ENCODE assay signal across 16 mouse cellular contexts in genomic region chr5:33697534-33697933, GRCm38 (mm10). TPM values are rescaled to one million over a fixed set of nuclear protein-coding genes. Genes with fewer than 3 reads are reported as not detected.
DNase-seq lines count a peak whose midpoint lies in the region; ATAC-seq lines count a peak whose summit lies in the region.
"Had no signal": no experiment of that assay in that cellular context is flagged by ENCODE, and none has a peak within 500 bp of the region (broad histone marks: within the 10 kb centered on the region; RNA-seq: fewer than 3 reads in every experiment).

No protein-coding gene starts in this region.

- H3K4me2 ChIP-seq in lung, embryonic 16.5 days (ENCODE audit: low read depth, low read length): no peak overlapping the region
- 0 out of 2 replicates have a peak overlapping the region, but pooled peaks have one; percentile 22 for H3K4me2 ChIP-seq in forebrain, embryonic 12.5 days
- no peak overlapping the region for H3K4me2 ChIP-seq in limb, embryonic 12.5 days
- no peak overlapping the region for H3K4me2 ChIP-seq in stomach, embryonic 15.5 days
- H3K4me2 ChIP-seq: liver, embryonic 13.5 days had no signal

- peaks cover 66% of the 10 kb centered on the region for H3K4me1 ChIP-seq in lung, embryonic 16.5 days (replicated peaks; ENCODE audit: control insufficient read depth, insufficient read depth, low read length)
- H3K4me1 ChIP-seq in forebrain, embryonic 12.5 days: peaks cover 94% of the 10 kb centered on the region
- peaks cover 83% of the 10 kb centered on the region for H3K4me1 ChIP-seq in limb, embryonic 12.5 days (replicated peaks)
- peaks cover 62% of the 10 kb centered on the region for H3K4me1 ChIP-seq in stomach, embryonic 15.5 days

- peak overlapping the region; percentile 98 for H3K27ac ChIP-seq in lung, embryonic 16.5 days (ENCODE audit: low read length)
- peak overlapping the region; percentile 84 for H3K27ac ChIP-seq in forebrain, embryonic 12.5 days
- H3K27ac ChIP-seq in limb, embryonic 12.5 days: peak overlapping the region; percentile 67
- peak overlapping the region; percentile 91 for H3K27ac ChIP-seq in stomach, embryonic 15.5 days
- H3K27ac ChIP-seq: left cerebral cortex, adult 2 months; liver, embryonic 13.5 days had no signal

- ATAC-seq in lung, embryonic 16.5 days (ENCODE audit: low read depth): no peak
- ATAC-seq in forebrain, embryonic 12.5 days (ENCODE audit: low FRiP score): 0 out of 2 replicates have a peak, but pooled peaks have one; percentile 0
- no peak for ATAC-seq in limb, embryonic 12.5 days (ENCODE audit: insufficient number of reproducible peaks, insufficient read depth, low FRiP score, low TSS enrichment, low read depth)
- ATAC-seq in stomach, embryonic 15.5 days (ENCODE audit: insufficient read depth, low FRiP score, low read depth): no peak
- ATAC-seq: activated CD4-positive, CD25-positive, alpha-beta regulatory T cell, adult 4 months; intestine, postnatal 0 days had no signal

- H3K36me3 ChIP-seq in lung, embryonic 16.5 days (ENCODE audit: control insufficient read depth, insufficient read depth, low read length): no peaks in the 10 kb centered on the region
- no peaks in the 10 kb centered on the region for H3K36me3 ChIP-seq in forebrain, embryonic 12.5 days (replicated peaks)
- H3K36me3 ChIP-seq in limb, embryonic 12.5 days: no peaks in the 10 kb centered on the region
- H3K36me3 ChIP-seq in stomach, embryonic 15.5 days: no peaks in the 10 kb centered on the region
- H3K36me3 ChIP-seq: liver, embryonic 13.5 days had no signal

- no peaks in the 10 kb centered on the region for H3K9me3 ChIP-seq in lung, embryonic 16.5 days (ENCODE audit: control insufficient read depth, low read length)
- no peaks in the 10 kb centered on the region for H3K9me3 ChIP-seq in forebrain, embryonic 12.5 days
- no peaks in the 10 kb centered on the region for H3K9me3 ChIP-seq in limb, embryonic 12.5 days
- H3K9me3 ChIP-seq in stomach, embryonic 15.5 days: no peaks in the 10 kb centered on the region
- H3K9me3 ChIP-seq: liver, embryonic 13.5 days; megakaryocyte, embryonic 14.5 days had no signal

- H3K27me3 ChIP-seq in lung, embryonic 16.5 days (ENCODE audit: control insufficient read depth, insufficient read depth, low read depth, low read length): no peaks in the 10 kb centered on the region; the same call in 1 of the 2 replicates
- H3K27me3 ChIP-seq in forebrain, embryonic 12.5 days: peaks cover 84% of the 10 kb centered on the region
- H3K27me3 ChIP-seq in limb, embryonic 12.5 days: peaks cover 47% of the 10 kb centered on the region
- no peaks in the 10 kb centered on the region for H3K27me3 ChIP-seq in stomach, embryonic 15.5 days (replicated peaks)

- peak overlapping the region; percentile 53 for H3K9ac ChIP-seq in lung, embryonic 16.5 days (ENCODE audit: low read length)
- H3K9ac ChIP-seq in forebrain, embryonic 12.5 days: no peak overlapping the region
- no peak overlapping the region for H3K9ac ChIP-seq in limb, embryonic 12.5 days (replicated peaks)
- H3K9ac ChIP-seq in stomach, embryonic 15.5 days: no peak overlapping the region
- H3K9ac ChIP-seq: liver, embryonic 13.5 days had no signal

- H3K4me3 ChIP-seq in lung, embryonic 16.5 days (ENCODE audit: low read length): no peak overlapping the region
- H3K4me3 ChIP-seq in forebrain, embryonic 12.5 days (replicated peaks): no peak overlapping the region
- H3K4me3 ChIP-seq in limb, embryonic 12.5 days (replicated peaks): no peak overlapping the region
- H3K4me3 ChIP-seq in stomach, embryonic 15.5 days (replicated peaks): no peak overlapping the region
- H3K4me3 ChIP-seq: left cerebral cortex, adult 2 months; liver, embryonic 13.5 days; megakaryocyte, embryonic 14.5 days had no signal

- 52% methylated on average over 1 of the region's 1 CpGs for WGBS in lung, embryonic 16.5 days
- 8% methylated on average over 1 of the region's 1 CpGs for whole genome bisulfite sequencing in forebrain, embryonic 12.5 days
- WGBS in limb, embryonic 12.5 days: 61% methylated on average over 1 of the region's 1 CpGs
- 68% methylated on average over 1 of the region's 1 CpGs for WGBS in stomach, embryonic 15.5 days

- no peak for DNase-seq in lung, adult 18-20 months
- no peak for DNase-seq in urinary bladder, adult 2 months (ENCODE audit: low spot score)
- no peak for DNase-seq in natural killer cell, adult 2 months (ENCODE audit: low spot score in 2 of 2)
- no peak for DNase-seq in layer of hippocampus, adult 18-20 months (ENCODE audit: low spot score in 2 of 2)
- DNase-seq: cerebellum, adult 11 months; embryo, embryonic 11 days; heart, postnatal 10 days; liver, embryonic 13.5 days had no signal

RNA-seq across cellular contexts. Expression of gene Fgfr3, which starts 23.9 kb away (rescaled TPM):
- polyA plus RNA-seq in lung, embryonic 16.5 days (2015; fragmentation: Nextera tagmentation; extraction: Ambion mirVana): 64.4 and 67.2 TPM in 2 replicates
- polyA plus RNA-seq in forebrain, embryonic 12.5 days (2016; fragmentation: Nextera tagmentation; extraction: Ambion mirVana): 83.6 and 111 TPM in 2 replicates
- 24.5 and 28.0 TPM in 2 replicates for polyA plus RNA-seq in limb, embryonic 12.5 days (2016; fragmentation: Nextera tagmentation; extraction: Ambion mirVana)
- polyA plus RNA-seq in stomach, embryonic 15.5 days (2015; fragmentation: Nextera tagmentation; extraction: Ambion mirVana): 25.3 and 29.2 TPM in 2 replicates
- polyA plus RNA-seq in urinary bladder, adult 2 months (2012; rRNA removed): 62.9 and 69.6 TPM in 2 replicates
- 100 to 1,000 TPM; 120 to 122 TPM for total RNA-seq in layer of hippocampus, adult 18-20 months (2021)

RNA-seq across cellular contexts. Expression of gene Tmem129, which starts 39.3 kb away (rescaled TPM):
- polyA plus RNA-seq in lung, embryonic 16.5 days (2015; fragmentation: Nextera tagmentation; extraction: Ambion mirVana): 41.0 and 41.8 TPM in 2 replicates
- polyA plus RNA-seq in forebrain, embryonic 12.5 days (2016; fragmentation: Nextera tagmentation; extraction: Ambion mirVana): 34.6 and 39.6 TPM in 2 replicates
- polyA plus RNA-seq in limb, embryonic 12.5 days (2016; fragmentation: Nextera tagmentation; extraction: Ambion mirVana): 41.9 and 42.8 TPM in 2 replicates
- 33.7 and 35.6 TPM in 2 replicates for polyA plus RNA-seq in stomach, embryonic 15.5 days (2015; fragmentation: Nextera tagmentation; extraction: Ambion mirVana)
- 30.9 and 39.0 TPM in 2 replicates for polyA plus RNA-seq in urinary bladder, adult 2 months (2012; rRNA removed)
- total RNA-seq in layer of hippocampus, adult 18-20 months (2021): 10 to 100 TPM; 22.6 to 23.4 TPM

RNA-seq across cellular contexts. Expression of gene Tacc3, which starts 39.6 kb away (rescaled TPM):
- 190 and 214 TPM in 2 replicates for polyA plus RNA-seq in lung, embryonic 16.5 days (2015; fragmentation: Nextera tagmentation; extraction: Ambion mirVana)
- polyA plus RNA-seq in forebrain, embryonic 12.5 days (2016; fragmentation: Nextera tagmentation; extraction: Ambion mirVana): 265 and 272 TPM in 2 replicates
- 258 and 275 TPM in 2 replicates for polyA plus RNA-seq in limb, embryonic 12.5 days (2016; fragmentation: Nextera tagmentation; extraction: Ambion mirVana)
- 155 and 165 TPM in 2 replicates for polyA plus RNA-seq in stomach, embryonic 15.5 days (2015; fragmentation: Nextera tagmentation; extraction: Ambion mirVana)
- polyA plus RNA-seq in urinary bladder, adult 2 months (2012; rRNA removed): 6.6 and 6.9 TPM in 2 replicates
- 1 to 10 TPM; 3.2 to 3.3 TPM for total RNA-seq in layer of hippocampus, adult 18-20 months (2021)

RNA-seq across cellular contexts. Expression of gene Slbp, which starts 45.2 kb away (rescaled TPM):
- polyA plus RNA-seq in lung, embryonic 16.5 days (2015; fragmentation: Nextera tagmentation; extraction: Ambion mirVana): 242 and 259 TPM in 2 replicates
- polyA plus RNA-seq in forebrain, embryonic 12.5 days (2016; fragmentation: Nextera tagmentation; extraction: Ambion mirVana): 265 and 268 TPM in 2 replicates
- 307 and 311 TPM in 2 replicates for polyA plus RNA-seq in limb, embryonic 12.5 days (2016; fragmentation: Nextera tagmentation; extraction: Ambion mirVana)
- 208 and 215 TPM in 2 replicates for polyA plus RNA-seq in stomach, embryonic 15.5 days (2015; fragmentation: Nextera tagmentation; extraction: Ambion mirVana)
- 24.1 and 28.1 TPM in 2 replicates for polyA plus RNA-seq in urinary bladder, adult 2 months (2012; rRNA removed)
- total RNA-seq in layer of hippocampus, adult 18-20 months (2021): 10 to 100 TPM; 19.5 to 21.0 TPM

Comparison
In these comparisons a context has a peak if more than half of its experiments do, and no peak if none do; other contexts are left out.
1. RNA of gene Tacc3, which starts 39.6 kb away (polyA plus RNA-seq): 258 to 275 TPM in limb, embryonic 12.5 days, 265 to 272 TPM in forebrain, embryonic 12.5 days, 190 to 214 TPM in lung, embryonic 16.5 days and 155 to 165 TPM in stomach, embryonic 15.5 days; 6.6 to 6.9 TPM in urinary bladder, adult 2 months; every median in the first group is over 10 times any median in the second.
2. Peak in every context shown above with its lines, with median percentiles within 50 percentile points of each other: H3K27ac ChIP-seq.